18 mouse cellular contexts compared by ENCODE assay signal in genomic region chr11:101364531-101364931, GRCm38 (mm10). TPM values are rescaled to one million over a fixed set of nuclear protein-coding genes. Genes with fewer than 3 reads are reported as not detected.
A peak's percentile ranks its signal among the peaks of the same experiment; 100 is the strongest.
DNase-seq lines count a peak whose midpoint lies in the region; ATAC-seq and TF ChIP-seq lines count a peak whose summit lies in the region.
"Had no signal": no experiment of that assay in that cellular context is flagged by ENCODE, and none has a peak within 500 bp of the region (broad histone marks: within the 10 kb centered on the region; RNA-seq: fewer than 3 reads in every experiment).

No protein-coding gene starts in this region.

- no peak overlapping the region for H3K4me2 ChIP-seq in heart, embryonic 13.5 days
- no peak overlapping the region for H3K4me2 ChIP-seq in kidney, embryonic 15.5 days
- no peak overlapping the region for H3K4me2 ChIP-seq in liver, embryonic 11.5 days
- H3K4me2 ChIP-seq in hindbrain, embryonic 12.5 days (replicated peaks): no peak overlapping the region

- H3K9me3 ChIP-seq in heart, embryonic 13.5 days: no peaks in the 10 kb centered on the region
- H3K9me3 ChIP-seq in kidney, embryonic 15.5 days (replicated peaks): no peaks in the 10 kb centered on the region
- no peaks in the 10 kb centered on the region for H3K9me3 ChIP-seq in liver, embryonic 11.5 days (ENCODE audit: control insufficient read depth, low read length)
- no peaks in the 10 kb centered on the region for H3K9me3 ChIP-seq in midbrain, embryonic 10.5 days (replicated peaks)
- H3K9me3 ChIP-seq in hindbrain, embryonic 12.5 days (replicated peaks): no peaks in the 10 kb centered on the region

- WGBS in heart, embryonic 13.5 days: 7% methylated on average over 5 of the region's 5 CpGs
- 78% methylated on average over 5 of the region's 5 CpGs for WGBS in kidney, embryonic 15.5 days
- WGBS in liver, embryonic 11.5 days: 10% methylated on average over 5 of the region's 5 CpGs
- WGBS in small intestine, adult 2 months: 34% methylated on average over 5 of the region's 5 CpGs
- 78% methylated on average over 5 of the region's 5 CpGs for WGBS in midbrain, embryonic 10.5 days
- WGBS in hindbrain, embryonic 12.5 days: 81% methylated on average over 5 of the region's 5 CpGs

- H3K27me3 ChIP-seq in heart, embryonic 13.5 days (replicated peaks): no peaks in the 10 kb centered on the region
- no peaks in the 10 kb centered on the region for H3K27me3 ChIP-seq in kidney, embryonic 15.5 days
- no peaks in the 10 kb centered on the region for H3K27me3 ChIP-seq in liver, embryonic 11.5 days (replicated peaks; ENCODE audit: control insufficient read depth, insufficient read depth, low read length)
- H3K27me3 ChIP-seq in small intestine, adult 2 months (ENCODE audit: control insufficient read depth, insufficient read depth, low read length): no peaks in the 10 kb centered on the region
- no peaks in the 10 kb centered on the region for H3K27me3 ChIP-seq in midbrain, embryonic 10.5 days (ENCODE audit: low read depth, poor library complexity, severe bottlenecking)
- H3K27me3 ChIP-seq in hindbrain, embryonic 12.5 days: no peaks in the 10 kb centered on the region
- H3K27me3 ChIP-seq: CH12.LX had no signal

- H3K36me3 ChIP-seq in heart, embryonic 13.5 days: no peaks in the 10 kb centered on the region
- no peaks in the 10 kb centered on the region for H3K36me3 ChIP-seq in kidney, embryonic 15.5 days
- no peaks in the 10 kb centered on the region for H3K36me3 ChIP-seq in liver, embryonic 11.5 days (ENCODE audit: control insufficient read depth, insufficient read depth, low read length)
- no peaks in the 10 kb centered on the region for H3K36me3 ChIP-seq in small intestine, adult 2 months (ENCODE audit: control insufficient read depth, insufficient read depth, low read length)
- no peaks in the 10 kb centered on the region for H3K36me3 ChIP-seq in midbrain, embryonic 10.5 days
- no peaks in the 10 kb centered on the region for H3K36me3 ChIP-seq in hindbrain, embryonic 12.5 days

- no peak for TF ChIP-seq POLR2A in small intestine, adult 2 months (IDR thresholded peaks at IDR 0.05; ENCODE audit: low read depth, low read length)

- DNase-seq in heart, adult 11 months: no peak
- no peak for DNase-seq in liver, embryonic 11.5 days (ENCODE audit: low spot score)
- DNase-seq in midbrain, embryonic 10.5 days (ENCODE audit: low spot score): no peak
- no peak for DNase-seq in urinary bladder, adult 2 months (ENCODE audit: low spot score)
- DNase-seq: cerebellum, adult 2 months; heart, adult 2 months; heart, postnatal 10 days had no signal

- no peak overlapping the region for H3K4me3 ChIP-seq in heart, embryonic 13.5 days
- no peak overlapping the region for H3K4me3 ChIP-seq in kidney, embryonic 15.5 days (replicated peaks)
- H3K4me3 ChIP-seq in liver, embryonic 11.5 days (ENCODE audit: low read depth, low read length): no peak overlapping the region
- H3K4me3 ChIP-seq in small intestine, adult 2 months (ENCODE audit: low read depth, low read length): no peak overlapping the region
- no peak overlapping the region for H3K4me3 ChIP-seq in midbrain, embryonic 10.5 days
- H3K4me3 ChIP-seq in hindbrain, embryonic 12.5 days: no peak overlapping the region
- H3K4me3 ChIP-seq: heart, adult 2 months had no signal

- no peak overlapping the region for H3K27ac ChIP-seq in heart, embryonic 13.5 days (replicated peaks)
- peak overlapping the region; percentile 52 for H3K27ac ChIP-seq in kidney, embryonic 15.5 days
- no peak overlapping the region for H3K27ac ChIP-seq in liver, embryonic 11.5 days (ENCODE audit: low read depth, low read length)
- peak overlapping the region; percentile 96 for H3K27ac ChIP-seq in small intestine, adult 2 months (ENCODE audit: insufficient read depth, low read depth, low read length)
- no peak overlapping the region for H3K27ac ChIP-seq in midbrain, embryonic 10.5 days (replicated peaks)
- H3K27ac ChIP-seq in hindbrain, embryonic 12.5 days: no peak overlapping the region
- H3K27ac ChIP-seq: heart, adult 2 months had no signal

- TF ChIP-seq CTCF in small intestine, adult 2 months (IDR thresholded peaks at IDR 0.05; ENCODE audit: extremely low read depth, insufficient read length, insufficient replicate concordance, low read depth, low read length): no peak

- H3K4me1 ChIP-seq in heart, embryonic 13.5 days: peaks cover 29% of the 10 kb centered on the region
- H3K4me1 ChIP-seq in kidney, embryonic 15.5 days: peaks cover 30% of the 10 kb centered on the region
- H3K4me1 ChIP-seq in liver, embryonic 11.5 days (replicated peaks; ENCODE audit: control insufficient read depth, insufficient read depth, low read length): peaks cover 4% of the 10 kb centered on the region; the same call in 1 of the 2 replicates
- H3K4me1 ChIP-seq in small intestine, adult 2 months (ENCODE audit: control insufficient read depth, insufficient read depth, insufficient read length, low read length): peaks cover 33% of the 10 kb centered on the region
- no peaks in the 10 kb centered on the region for H3K4me1 ChIP-seq in midbrain, embryonic 10.5 days
- no peaks in the 10 kb centered on the region for H3K4me1 ChIP-seq in hindbrain, embryonic 12.5 days

- no peak for ATAC-seq in heart, embryonic 13.5 days (ENCODE audit: extremely low read depth, insufficient number of reproducible peaks, low FRiP score, low TSS enrichment)
- ATAC-seq in kidney, embryonic 15.5 days (replicated peaks; ENCODE audit: low FRiP score): no peak
- peak; percentile 68 for ATAC-seq in liver, embryonic 11.5 days (replicated peaks; ENCODE audit: low FRiP score)
- ATAC-seq in hindbrain, embryonic 12.5 days (ENCODE audit: low FRiP score): no peak
- ATAC-seq: forebrain, embryonic 14.5 days; hindbrain, embryonic 16.5 days; lung, postnatal 0 days; Patski had no signal

- H3K9ac ChIP-seq in heart, embryonic 13.5 days: peak overlapping the region; percentile 38
- no peak overlapping the region for H3K9ac ChIP-seq in kidney, embryonic 15.5 days
- no peak overlapping the region for H3K9ac ChIP-seq in liver, embryonic 11.5 days (ENCODE audit: low read depth, low read length)
- no peak overlapping the region for H3K9ac ChIP-seq in hindbrain, embryonic 12.5 days

RNA-seq across cellular contexts. Expression of gene G6pc, which starts 2.8 kb away (rescaled TPM):
- polyA plus RNA-seq in heart, embryonic 13.5 days (2015; fragmentation: Nextera tagmentation; extraction: Ambion mirVana): not detected in 2 replicates
- polyA plus RNA-seq in kidney, embryonic 15.5 days (2015; fragmentation: Nextera tagmentation; extraction: Ambion mirVana): 1.1 and 1.2 TPM in 2 replicates
- not detected in 2 replicates for polyA plus RNA-seq in liver, embryonic 11.5 days (2014; fragmentation: Nextera tagmentation; extraction: Ambion mirVana)
- 8.8 and 9.7 TPM in 2 replicates for polyA plus RNA-seq in small intestine, adult 2 months (2012; rRNA removed)
- polyA plus RNA-seq in midbrain, embryonic 10.5 days (2016; fragmentation: Nextera tagmentation; extraction: Ambion mirVana): not detected in 2 replicates
- polyA plus RNA-seq in urinary bladder, adult 2 months (2012; rRNA removed): not detected in 2 replicates
- not detected in 2 replicates for polyA plus RNA-seq in hindbrain, embryonic 12.5 days (2016; fragmentation: Nextera tagmentation; extraction: Ambion mirVana)
- polyA plus RNA-seq: cerebellum, adult 2 months; forebrain, embryonic 14.5 days; heart, adult 2 months; hindbrain, embryonic 16.5 days; limb, embryonic 11.5 days; neural tube, embryonic 14.5 days; Patski had no signal

RNA-seq across cellular contexts. Expression of gene Aoc3, which starts 34.1 kb away (rescaled TPM):
- 0.28 and 0.32 TPM in 2 replicates for polyA plus RNA-seq in heart, embryonic 13.5 days (2015; fragmentation: Nextera tagmentation; extraction: Ambion mirVana)
- 0.57 and 0.97 TPM in 2 replicates for polyA plus RNA-seq in kidney, embryonic 15.5 days (2015; fragmentation: Nextera tagmentation; extraction: Ambion mirVana)
- polyA plus RNA-seq in liver, embryonic 11.5 days (2014; fragmentation: Nextera tagmentation; extraction: Ambion mirVana): 0.08 TPM in 1 of 2 replicates, not detected in the other
- polyA plus RNA-seq in small intestine, adult 2 months (2012; rRNA removed): 6.6 and 8.9 TPM in 2 replicates
- 0.04 TPM in 1 of 2 replicates, not detected in the other for polyA plus RNA-seq in midbrain, embryonic 10.5 days (2016; fragmentation: Nextera tagmentation; extraction: Ambion mirVana)
- polyA plus RNA-seq in urinary bladder, adult 2 months (2012; rRNA removed): 59.2 and 75.5 TPM in 2 replicates
- polyA plus RNA-seq in hindbrain, embryonic 12.5 days (2016; fragmentation: Nextera tagmentation; extraction: Ambion mirVana): 0.07 TPM in 1 of 2 replicates, not detected in the other
- polyA plus RNA-seq: limb, embryonic 11.5 days; neural tube, embryonic 14.5 days had no signal

RNA-seq across cellular contexts. Expression of gene Aoc2, which starts 39.7 kb away (rescaled TPM):
- polyA plus RNA-seq in heart, embryonic 13.5 days (2015; fragmentation: Nextera tagmentation; extraction: Ambion mirVana): 0.70 and 0.75 TPM in 2 replicates
- polyA plus RNA-seq in kidney, embryonic 15.5 days (2015; fragmentation: Nextera tagmentation; extraction: Ambion mirVana): 1.7 and 2.0 TPM in 2 replicates
- 2.9 and 3.2 TPM in 2 replicates for polyA plus RNA-seq in liver, embryonic 11.5 days (2014; fragmentation: Nextera tagmentation; extraction: Ambion mirVana)
- 2.7 and 5.9 TPM in 2 replicates for polyA plus RNA-seq in small intestine, adult 2 months (2012; rRNA removed)
- polyA plus RNA-seq in midbrain, embryonic 10.5 days (2016; fragmentation: Nextera tagmentation; extraction: Ambion mirVana): 1.6 and 2.5 TPM in 2 replicates
- 3.8 and 4.8 TPM in 2 replicates for polyA plus RNA-seq in urinary bladder, adult 2 months (2012; rRNA removed)
- 2.4 and 3.5 TPM in 2 replicates for polyA plus RNA-seq in hindbrain, embryonic 12.5 days (2016; fragmentation: Nextera tagmentation; extraction: Ambion mirVana)

RNA-seq across cellular contexts. Expression of gene Psme3, which starts 48.5 kb away (rescaled TPM):
- polyA plus RNA-seq in heart, embryonic 13.5 days (2015; fragmentation: Nextera tagmentation; extraction: Ambion mirVana): 99.0 and 105 TPM in 2 replicates
- polyA plus RNA-seq in kidney, embryonic 15.5 days (2015; fragmentation: Nextera tagmentation; extraction: Ambion mirVana): 153 and 156 TPM in 2 replicates
- polyA plus RNA-seq in liver, embryonic 11.5 days (2014; fragmentation: Nextera tagmentation; extraction: Ambion mirVana): 201 and 221 TPM in 2 replicates
- polyA plus RNA-seq in small intestine, adult 2 months (2012; rRNA removed): 19.9 and 36.7 TPM in 2 replicates
- polyA plus RNA-seq in midbrain, embryonic 10.5 days (2016; fragmentation: Nextera tagmentation; extraction: Ambion mirVana): 181 and 194 TPM in 2 replicates
- polyA plus RNA-seq in urinary bladder, adult 2 months (2012; rRNA removed): 60.6 and 68.7 TPM in 2 replicates
- 157 and 169 TPM in 2 replicates for polyA plus RNA-seq in hindbrain, embryonic 12.5 days (2016; fragmentation: Nextera tagmentation; extraction: Ambion mirVana)

RNA-seq across cellular contexts. Expression of gene Aarsd1, which starts 52.9 kb away (rescaled TPM):
- polyA plus RNA-seq in heart, embryonic 13.5 days (2015; fragmentation: Nextera tagmentation; extraction: Ambion mirVana): 35.4 and 45.9 TPM in 2 replicates
- 83.0 and 87.2 TPM in 2 replicates for polyA plus RNA-seq in kidney, embryonic 15.5 days (2015; fragmentation: Nextera tagmentation; extraction: Ambion mirVana)
- 92.3 and 94.0 TPM in 2 replicates for polyA plus RNA-seq in liver, embryonic 11.5 days (2014; fragmentation: Nextera tagmentation; extraction: Ambion mirVana)
- 8.5 and 10.8 TPM in 2 replicates for polyA plus RNA-seq in small intestine, adult 2 months (2012; rRNA removed)
- polyA plus RNA-seq in midbrain, embryonic 10.5 days (2016; fragmentation: Nextera tagmentation; extraction: Ambion mirVana): 105 TPM in 2 replicates
- polyA plus RNA-seq in urinary bladder, adult 2 months (2012; rRNA removed): 26.1 and 27.7 TPM in 2 replicates
- 77.7 and 79.0 TPM in 2 replicates for polyA plus RNA-seq in hindbrain, embryonic 12.5 days (2016; fragmentation: Nextera tagmentation; extraction: Ambion mirVana)

Comparison
In these comparisons a context has a peak if more than half of its experiments do, and no peak if none do; other contexts are left out.
1. H3K27ac ChIP-seq: peak in kidney, embryonic 15.5 days (single experiment) and small intestine, adult 2 months (single experiment); none in heart, embryonic 13.5 days (single experiment), liver, embryonic 11.5 days (single experiment), midbrain, embryonic 10.5 days (single experiment) and hindbrain, embryonic 12.5 days (single experiment).